Mouse (Mus musculus) left cerebral cortex, postnatal 10 days (tissue): ENCODE measurements around the gene Ift52. TPM values are rescaled to one million over a fixed set of nuclear protein-coding genes. Genes with fewer than 3 reads are reported as not detected.

Source experiments
- DNase-seq, 2 experiments: peaks; one replicate each; pipeline ENCODE4 v3.0.0; 2021 to 2022; ENCODE audit warnings: low spot score in 2 of 2, mixed read lengths in 1 of 2; ENCODE audit errors: extremely low spot score in 1 of 2
- intact Hi-C: fragments of 180-260 bp; cut with DNase I; formaldehyde crosslinking; loops from one replicate; pipeline ENCODE4 v1.15.1; 2025
- total RNA-seq, 2 experiments: library from RNA; stranded (reverse); gene quantifications; 2 replicates each; pipeline ENCODE4 v1.2.3; 2021

The Ift52 gene
- 10 to 100 TPM; 24.6 to 25.5 TPM for total RNA-seq

DNA sequence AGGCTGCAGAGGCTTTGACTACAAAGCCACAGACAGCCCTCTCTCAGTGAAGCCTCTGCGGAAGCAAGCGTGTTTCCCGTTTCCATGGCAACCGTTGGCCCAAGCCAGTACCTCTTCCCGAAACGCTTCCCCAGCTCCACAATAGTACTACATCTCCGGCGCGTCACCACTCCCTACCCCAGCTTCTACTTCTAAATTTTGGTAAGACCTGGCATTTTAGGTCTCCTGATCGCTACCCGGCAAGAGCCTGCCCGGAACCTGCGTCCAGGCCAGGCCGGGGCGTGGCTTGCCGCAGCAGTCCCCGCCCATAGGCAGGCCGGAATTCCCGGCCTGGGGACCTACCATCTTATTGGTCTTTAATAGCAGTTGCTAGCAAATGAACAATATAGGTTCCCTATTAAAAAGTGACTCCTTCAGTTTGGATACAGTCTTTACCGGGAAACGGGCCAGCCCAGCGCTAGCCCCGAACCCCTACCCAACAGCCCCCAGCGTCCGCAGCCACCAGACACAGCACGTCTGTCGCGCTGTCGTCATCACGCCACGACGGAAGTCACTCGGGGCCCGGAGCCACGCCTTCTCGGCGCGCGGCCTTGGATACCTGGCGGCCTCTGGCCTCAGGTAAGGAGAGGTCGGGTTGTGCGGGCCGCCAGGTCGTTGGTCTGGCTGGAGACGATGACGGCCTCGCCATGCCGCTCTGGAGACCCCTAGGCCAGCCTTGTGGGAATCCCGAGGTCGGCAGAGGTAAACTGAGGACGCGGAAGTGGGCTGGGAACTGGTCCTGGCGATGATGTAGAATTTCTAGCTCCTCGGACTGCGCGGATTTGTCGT is at the start of gene Ift52:
TSS of gene Ift52 (plus strand) at position 439 of the 828 bp plus-strand sequence.
- peak; percentile 91 to 94 for DNase-seq
- intact Hi-C loops = loop anchor here (2.0 kb wide), 1 partner anchor 90 kb away; no protein-coding TSS in a partner anchor

DNA sequence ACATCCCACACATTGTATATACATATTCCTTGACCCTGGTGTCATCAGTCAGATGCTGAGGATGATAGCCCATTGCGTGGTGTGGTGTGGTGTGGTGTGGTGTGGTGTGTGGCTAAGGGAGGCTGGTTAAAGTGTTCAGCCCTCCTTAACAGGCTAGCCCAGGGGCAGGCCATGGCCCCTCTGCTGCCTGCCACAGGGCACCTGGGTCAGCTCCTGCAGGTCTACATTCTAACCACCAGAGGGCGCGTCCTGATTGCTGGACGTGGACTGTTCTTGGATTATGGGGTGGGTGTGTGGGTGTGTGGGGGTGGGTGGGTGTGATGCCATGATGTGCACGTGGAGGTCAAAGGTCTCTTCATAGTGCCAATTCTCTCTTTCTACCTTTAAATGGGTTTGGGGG is 48.8 kb upstream of the Ift52 start:
- DNase-seq = no peak
- intact Hi-C loops = no loop called here

DNA sequence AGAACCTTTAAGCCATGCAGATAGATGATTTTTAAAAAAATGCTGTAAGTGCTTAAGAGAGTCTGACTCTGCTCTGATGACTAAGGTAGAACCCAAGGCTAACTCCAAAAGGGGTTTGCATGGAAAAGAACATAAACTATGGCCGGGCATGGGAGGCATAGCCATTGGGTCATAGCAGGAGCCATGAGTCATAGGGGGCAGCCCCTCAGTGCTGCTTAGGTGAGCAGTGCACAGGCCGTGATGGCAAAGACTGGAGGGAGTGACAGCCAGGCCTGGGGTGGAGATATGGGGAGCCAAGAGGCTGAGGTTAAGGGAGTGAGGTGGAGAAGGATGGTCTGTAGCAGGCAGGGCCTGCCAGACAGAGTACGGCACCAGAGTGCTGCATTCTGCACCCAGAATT is 48.1 kb upstream of the Ift52 start:
- intact Hi-C loops = no loop called here
- no peak for DNase-seq

DNA sequence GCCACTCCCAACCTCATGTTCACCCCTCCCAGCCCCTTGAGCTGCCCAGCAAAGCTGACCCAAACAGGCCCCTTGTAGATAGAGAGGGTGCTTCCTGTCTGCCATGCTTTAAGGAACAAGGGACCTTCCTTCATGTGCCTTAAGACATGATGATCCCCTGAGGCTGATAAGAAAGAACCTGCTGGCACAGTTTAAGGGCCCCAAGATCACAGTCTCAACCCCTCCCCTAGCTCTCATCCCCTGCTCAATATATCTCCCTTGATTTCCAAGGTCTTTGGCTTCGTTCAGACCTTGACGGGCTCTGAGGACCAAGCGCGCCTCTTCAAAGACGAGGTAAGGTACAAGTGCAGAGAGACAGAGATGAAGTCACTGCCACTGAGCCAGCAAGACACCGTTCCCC is 46.3 kb upstream of the Ift52 start:
- intact Hi-C loops = no loop called here
- no peak for DNase-seq

DNA sequence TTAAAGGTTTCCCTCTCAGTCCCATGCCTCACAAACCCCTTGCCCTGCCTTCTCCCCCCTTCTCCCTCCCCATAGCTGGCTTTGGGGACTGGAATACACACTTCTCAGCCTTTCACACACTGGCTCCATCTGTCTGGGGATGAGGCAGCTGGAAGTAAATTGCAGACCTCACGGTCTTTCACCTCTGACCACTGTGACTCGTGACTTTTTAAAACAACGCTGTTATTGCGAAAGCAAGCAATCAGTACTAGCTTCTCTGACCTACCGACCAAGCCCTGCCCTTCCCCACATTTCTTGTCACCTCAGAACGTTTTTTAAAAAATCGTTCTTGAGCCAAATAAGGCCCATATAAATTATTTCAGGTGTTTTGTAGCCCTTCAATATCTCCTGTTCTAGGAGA is 44.4 kb upstream of the Ift52 start:
- intact Hi-C loops = no loop called here
- DNase-seq = no peak

DNA sequence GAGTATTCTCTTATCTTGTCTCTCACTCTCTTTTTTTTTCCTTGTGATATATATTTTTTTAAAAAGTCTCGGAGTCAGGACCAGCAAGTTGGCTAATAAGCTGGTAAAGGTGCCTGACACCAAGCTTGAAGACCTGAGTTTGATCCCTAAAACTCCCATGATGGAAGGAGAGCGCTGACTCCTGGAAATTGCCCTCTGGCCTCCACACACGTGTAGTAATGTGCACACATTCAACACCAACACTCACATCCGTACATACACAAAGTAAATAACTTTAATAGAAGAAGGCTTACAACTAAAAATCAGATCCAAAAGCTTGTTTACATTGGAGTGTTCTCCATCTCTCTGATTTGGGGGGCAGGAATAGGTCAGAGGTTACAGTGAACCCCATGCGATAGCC is 43.9 kb upstream of the Ift52 start:
- intact Hi-C loops = no loop called here
- DNase-seq = no peak

DNA sequence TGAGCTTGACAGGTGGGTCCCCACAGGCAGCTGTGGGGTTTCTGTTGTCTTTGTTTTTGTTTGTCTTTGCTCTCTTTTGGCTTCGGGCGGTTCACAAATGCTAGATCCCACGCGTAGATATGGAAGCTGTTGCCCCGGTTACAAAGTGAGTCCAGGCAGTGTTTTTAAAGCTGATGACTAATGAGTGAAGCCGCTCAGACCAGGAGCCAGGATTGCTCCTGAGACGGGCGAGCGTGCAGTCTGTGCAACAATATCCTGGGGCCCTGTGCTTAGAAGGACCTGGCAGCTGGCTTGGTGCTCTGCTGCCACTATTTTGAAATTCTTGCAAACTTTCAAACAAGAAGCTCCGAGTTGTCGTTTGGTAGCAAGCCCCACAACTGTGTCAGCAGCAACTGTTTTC is 43.5 kb upstream of the Ift52 start:
- intact Hi-C loops = no loop called here
- no peak for DNase-seq

DNA sequence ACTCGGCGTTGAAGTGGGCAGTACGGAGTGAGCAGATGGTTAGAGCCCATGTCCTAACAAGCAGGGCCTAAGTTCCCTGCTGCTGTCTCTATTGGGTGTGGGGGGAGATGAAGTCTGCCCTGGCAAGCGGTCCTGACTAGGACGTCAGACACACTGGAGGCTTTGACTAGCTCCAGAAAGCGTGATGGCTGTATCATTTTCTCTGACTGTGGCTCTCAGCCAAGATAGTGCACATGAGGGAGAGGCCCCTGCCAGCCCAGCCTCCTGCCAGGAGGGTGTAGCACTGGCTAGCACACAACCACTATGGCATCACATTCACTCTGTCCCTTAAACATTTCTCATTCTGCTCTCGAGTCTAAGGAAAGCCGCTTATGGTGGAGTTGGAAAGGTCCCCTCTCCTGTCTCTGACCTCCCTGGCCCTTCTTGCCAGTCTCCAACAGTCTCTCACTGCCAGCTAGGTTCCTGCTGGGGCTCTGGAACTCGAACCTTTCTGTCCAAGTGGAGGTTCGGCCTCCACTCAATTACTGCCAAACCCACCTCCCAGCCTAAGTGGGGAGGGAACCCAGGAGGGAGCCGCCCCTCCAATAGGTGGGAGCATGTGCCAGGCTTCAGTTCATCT is 41.9 kb upstream of the Ift52 start:
- intact Hi-C loops = no loop called here
- DNase-seq = peak in 1 of 2 experiments; percentile 20

DNA sequence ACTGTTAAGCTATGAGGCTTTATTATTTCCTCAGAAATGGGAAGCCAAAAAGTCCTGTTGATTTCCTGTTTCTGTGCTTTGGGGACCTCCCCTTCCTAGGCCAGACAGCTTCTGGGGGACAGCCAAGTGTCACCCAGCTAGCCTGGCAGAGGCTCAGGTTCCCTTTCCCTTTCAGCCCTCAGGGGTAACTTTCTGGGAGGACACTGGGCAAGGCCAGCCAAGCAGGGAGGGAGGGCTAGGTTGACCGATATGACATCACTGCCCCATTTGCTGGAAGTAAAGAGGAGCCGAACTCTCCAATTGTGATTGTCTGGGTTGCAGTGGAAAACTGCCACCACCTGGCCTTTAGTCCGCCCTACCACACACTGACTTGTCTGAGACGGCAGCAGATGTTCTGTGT is 41.2 kb upstream of the Ift52 start:
- DNase-seq = peak in 1 of 2 experiments; percentile 46
- intact Hi-C loops = no loop called here

DNA sequence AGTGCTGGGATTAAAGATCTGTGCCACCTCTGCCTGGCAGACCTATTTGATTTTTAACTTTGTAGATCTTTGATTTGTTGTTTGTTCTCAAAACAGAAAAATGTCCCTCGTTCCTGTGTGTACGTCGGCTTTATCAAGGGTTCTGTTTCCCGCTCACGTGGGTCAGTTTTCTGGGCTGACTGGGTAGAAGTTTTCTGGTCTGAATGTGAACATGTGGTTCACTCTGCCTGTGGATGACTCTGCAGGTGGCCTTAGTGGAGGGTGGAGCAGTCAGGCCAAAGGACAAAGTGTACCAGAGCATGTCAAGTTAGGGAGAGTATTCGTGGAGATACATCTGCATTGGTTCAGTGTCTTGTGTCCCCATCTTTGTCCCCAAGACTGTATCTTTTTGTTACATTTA is 32.8 kb upstream of the Ift52 start:
- intact Hi-C loops = no loop called here
- no peak for DNase-seq

DNA sequence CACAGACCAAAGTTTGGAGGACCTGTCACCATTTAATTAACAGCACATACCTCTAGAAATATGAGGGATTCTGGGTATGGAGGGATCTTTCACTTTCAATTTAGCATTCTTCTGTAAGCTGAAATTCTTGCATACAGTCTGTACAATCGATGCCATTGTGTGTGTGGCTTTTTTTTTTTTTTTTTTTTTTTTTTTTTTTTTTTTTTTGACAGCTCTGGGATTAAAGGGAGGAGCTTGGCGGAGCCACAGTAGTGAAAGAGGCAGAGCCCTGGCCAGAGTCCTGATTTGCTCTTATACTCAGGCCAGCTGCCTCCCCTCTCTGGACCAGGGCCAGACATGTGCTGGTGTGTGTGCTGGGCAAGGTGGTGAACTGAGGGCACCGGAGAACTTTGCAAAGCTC is 31.2 kb upstream of the Ift52 start:
- intact Hi-C loops = no loop called here
- DNase-seq = peak in 1 of 2 experiments; percentile 55

DNA sequence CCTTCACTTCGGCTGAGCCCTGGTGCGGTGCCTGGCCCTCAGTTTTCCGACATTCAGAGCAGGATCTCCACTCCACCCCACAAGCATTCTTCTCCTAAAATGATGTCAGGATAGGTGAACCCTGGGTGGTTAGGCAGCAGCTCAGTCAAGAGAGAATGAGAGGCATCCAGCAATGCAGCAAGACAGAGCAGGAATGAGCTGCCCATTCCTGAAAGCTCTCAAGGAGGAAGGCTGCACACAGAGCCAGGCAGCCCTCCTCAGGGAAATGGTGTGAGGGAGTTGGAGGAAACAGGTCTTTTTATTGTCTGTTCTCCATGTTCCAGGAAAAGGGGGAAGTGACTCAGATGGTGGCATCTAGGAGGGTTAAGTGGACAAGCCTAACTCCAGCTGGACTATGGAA is 30.4 kb upstream of the Ift52 start:
- DNase-seq = no peak
- intact Hi-C loops = no loop called here

DNA sequence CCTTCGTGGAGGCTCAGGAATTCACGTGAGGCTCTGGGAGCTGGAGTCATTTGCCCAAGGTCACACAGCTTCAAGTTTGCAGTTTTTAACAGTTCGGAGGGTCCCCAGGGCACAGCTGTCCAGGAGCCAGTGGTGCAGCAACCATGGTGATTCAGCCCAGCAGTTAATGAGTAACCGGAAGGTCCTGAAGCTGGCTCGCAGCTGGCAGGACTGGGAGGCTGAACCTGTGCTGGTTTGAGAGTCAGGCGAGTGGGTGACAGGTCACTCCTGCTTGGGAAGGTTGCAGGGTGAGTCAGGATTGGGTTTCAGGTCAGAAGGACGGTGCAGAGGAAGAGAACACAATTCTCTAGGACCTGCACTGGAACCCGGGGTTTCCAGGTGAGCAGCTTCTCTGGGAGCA is 29.9 kb upstream of the Ift52 start, which contains the start of gene Sgk2:
TSS of gene Sgk2 (plus strand) at position 113 of the 400 bp plus-strand sequence.
- DNase-seq = no peak
- intact Hi-C loops = no loop called here

DNA sequence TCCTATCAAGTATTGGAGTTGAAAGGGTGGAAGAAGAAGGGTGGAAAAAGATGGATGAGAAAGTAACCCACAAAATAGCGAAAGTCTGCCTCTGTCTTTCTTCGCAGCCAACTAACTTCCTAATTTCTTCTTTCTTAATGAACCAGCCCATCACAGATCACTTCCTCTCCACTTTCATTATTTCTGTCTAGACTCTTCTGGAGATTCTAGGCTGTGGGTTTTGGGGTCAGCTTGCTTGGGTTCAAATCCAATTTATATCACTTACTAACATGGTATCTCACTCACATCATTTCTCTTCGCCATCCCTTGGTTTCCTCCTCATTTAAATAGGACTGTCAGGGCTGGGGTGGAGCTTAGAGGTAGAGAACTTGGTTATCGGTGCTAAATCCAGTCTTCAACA is 28.9 kb upstream of the Ift52 start:
- DNase-seq = no peak
- intact Hi-C loops = no loop called here

DNA sequence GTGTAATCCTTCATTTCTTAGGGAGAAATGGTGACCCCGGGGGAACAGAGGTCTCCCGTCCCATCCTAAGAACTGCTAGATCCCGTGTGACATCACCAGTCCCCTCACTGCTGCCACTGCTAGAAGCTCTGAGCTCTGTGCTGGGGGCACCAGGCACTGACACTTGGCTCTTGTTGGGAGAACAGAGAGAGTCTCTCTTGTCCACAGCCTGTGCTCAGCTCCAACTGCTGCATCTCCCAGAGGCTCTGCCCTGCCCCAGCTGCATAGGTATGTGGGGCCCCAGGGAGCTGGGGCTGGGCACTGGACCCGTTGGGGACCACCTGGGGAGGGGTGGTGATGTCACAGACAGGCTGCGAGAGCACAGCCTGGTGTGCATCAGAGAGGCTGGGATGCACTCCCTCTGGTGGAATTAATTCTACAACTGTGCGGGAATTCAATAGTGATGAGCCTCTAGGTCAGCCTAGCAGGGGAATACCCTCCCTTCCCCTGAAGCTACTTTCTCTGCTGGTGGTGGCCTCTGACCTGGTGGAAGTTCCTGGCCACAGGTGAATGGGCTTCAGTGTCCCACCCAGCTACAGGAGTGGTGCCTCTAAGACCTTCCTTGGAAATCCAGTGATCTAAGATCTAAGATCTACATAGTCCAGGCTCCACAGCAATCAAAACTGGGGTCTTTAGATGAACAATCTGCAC is 25.6 kb upstream of the Ift52 start:
- no peak for DNase-seq
- intact Hi-C loops = no loop called here

DNA sequence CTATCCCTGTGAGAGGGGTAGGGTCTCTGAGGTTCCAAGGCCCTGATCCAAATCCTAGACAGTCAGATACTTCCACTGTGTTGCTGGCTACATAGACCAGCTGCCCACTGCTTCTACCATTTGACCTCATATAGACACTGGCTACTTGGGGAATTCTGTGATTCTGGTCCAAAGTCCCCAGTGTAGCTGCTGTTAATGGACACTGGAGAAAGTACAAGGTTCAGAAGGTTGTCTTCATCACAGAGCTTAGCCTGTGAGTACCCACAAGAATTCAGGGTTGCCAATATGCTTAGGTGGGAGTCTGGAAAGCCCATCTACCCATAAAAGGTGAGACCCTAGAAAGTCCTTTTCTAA is 25.1 kb upstream of the Ift52 start:
- intact Hi-C loops = no loop called here

DNA sequence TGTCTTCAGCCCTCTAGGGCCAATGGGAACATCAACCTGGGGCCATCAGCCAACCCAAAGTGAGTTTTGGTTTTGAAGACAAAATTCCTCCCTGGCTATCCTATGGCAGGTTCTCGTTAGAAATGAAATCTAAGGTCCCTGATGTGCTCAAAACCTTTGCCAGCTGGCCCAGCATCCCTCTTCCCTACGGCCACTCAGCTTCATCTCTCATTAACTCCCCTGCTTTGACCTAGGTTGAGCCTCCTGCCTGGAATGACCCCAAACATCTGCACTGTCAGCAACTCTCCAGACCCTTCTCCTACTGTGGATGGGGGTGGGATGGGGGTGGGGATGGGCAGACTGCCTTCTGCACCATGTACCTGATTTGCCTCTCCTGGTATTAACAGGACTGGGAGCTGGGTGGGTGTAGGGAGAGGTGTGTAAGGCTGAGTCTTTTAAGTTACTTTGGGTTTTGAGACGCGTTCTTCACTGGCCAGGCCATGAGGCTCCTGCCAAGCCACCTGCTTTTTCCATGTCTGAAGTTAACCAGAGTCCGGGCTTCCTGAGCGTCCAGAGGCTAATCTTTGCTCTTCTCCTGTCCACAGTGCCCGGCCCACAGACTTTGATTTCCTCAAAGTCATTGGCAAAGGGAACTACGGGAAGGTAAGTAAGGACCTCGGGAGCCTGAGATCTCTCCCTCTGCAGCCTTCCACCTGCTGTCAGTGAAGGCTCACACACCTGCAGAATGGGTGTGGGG is 23.1 kb upstream of the Ift52 start:
- intact Hi-C loops = no loop called here
- no peak for DNase-seq

More for the DNA sequence above, 25.1 kb upstream of the Ift52 start:
- no peak for DNase-seq

DNA sequence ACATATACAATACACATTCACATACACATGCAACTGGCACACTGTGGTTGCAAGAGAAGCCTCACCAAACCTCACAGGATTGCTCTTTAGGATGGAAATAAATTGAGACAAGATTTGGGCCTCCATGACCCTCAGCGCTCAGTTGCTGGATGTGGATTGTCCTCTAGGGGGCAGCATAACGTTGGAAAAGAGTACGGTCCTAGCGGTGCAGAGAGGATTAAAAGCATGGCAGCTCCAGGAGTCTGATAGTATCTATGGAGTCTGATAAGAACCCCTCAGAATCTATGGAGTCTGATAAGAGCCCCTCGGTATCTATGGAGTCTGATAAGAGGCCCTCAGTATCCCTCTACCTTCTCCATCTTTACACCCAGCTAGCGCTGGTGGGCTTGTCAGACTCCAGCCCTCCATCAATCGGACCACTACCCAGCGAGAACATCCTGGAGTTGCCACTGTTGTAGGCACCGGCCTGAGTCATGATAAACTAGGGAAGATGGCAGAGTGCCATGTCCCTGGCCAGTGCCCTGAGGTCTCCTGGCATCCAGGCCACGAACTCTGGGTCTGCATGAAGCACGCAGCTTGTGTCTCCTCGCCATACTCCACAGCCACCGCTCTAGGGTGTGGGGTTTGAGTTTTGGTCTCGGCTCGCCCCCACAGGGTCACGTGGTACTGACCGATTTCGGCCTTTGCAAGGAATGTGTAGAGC is 18.5 kb upstream of the Ift52 start:
- DNase-seq = peak; percentile 58 to 60
- intact Hi-C loops = no loop called here

DNA sequence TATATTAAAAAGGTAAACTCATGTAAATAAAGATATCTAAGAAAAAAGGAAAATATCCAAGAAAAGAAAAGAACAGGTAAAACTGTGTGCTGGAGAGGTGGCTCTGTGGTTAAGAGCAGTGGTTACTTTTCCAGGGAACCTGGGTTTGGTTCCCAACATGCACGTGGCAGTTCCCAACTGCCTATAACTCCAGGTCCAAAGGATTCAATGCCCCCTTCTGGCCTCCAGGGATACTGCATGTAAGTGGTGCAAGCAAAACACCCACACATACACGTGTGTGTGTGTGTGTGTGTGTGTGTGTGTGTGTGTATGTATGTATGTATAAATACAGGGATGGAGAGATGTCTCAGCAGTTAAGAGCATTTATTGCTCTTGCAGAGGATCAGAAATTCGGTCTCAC is 17.4 kb upstream of the Ift52 start:
- peak in 1 of 2 experiments; percentile 45 for DNase-seq
- intact Hi-C loops = no loop called here
